Mouse (Mus musculus) G1E-ER4 (cell line): ENCODE results near the gene Lrmda. TPM values are rescaled to one million over a fixed set of nuclear protein-coding genes. Genes with fewer than 3 reads are reported as not detected.

ENCODE experiments used
- GATA1 ChIP-seq: IDR thresholded peaks from one replicate; pipeline ENCODE4 v1.8.0; 2012; ENCODE audit warnings: low read length, inconsistent platforms
- polyA plus RNA-seq: library from polyadenylated mRNA; stranded (reverse); fragments of >175 nt; gene quantifications from 2 replicates; pipeline ENCODE4 v1.2.3, GENCODE M21; 2012

The Lrmda gene
- polyA plus RNA-seq, 1 experiment, result not detected

- no peak for TF ChIP-seq GATA1
Measured at GRCm38 (mm10) chr14:22441859-22442447, 422.4 kb downstream of the Lrmda start.

DNA sequence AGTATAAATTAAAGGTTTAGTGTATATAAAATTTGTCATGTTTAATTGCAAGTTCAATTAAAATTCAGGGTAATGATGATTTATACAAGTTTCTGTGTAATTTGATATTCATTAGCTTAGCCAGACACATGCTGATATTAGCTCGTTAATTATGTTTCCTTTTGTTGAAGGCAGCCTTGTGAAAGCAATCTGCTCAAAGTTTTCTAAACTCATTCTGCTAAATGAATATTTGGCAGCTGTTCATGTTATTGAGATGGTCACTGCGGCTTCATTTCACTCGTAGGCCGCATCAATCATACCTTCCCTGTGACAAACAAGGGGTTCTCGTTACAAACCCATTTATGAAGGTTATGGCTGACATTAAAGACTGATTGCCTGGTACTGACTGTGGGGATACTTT lies 423.2 kb downstream of the Lrmda start:
- TF ChIP-seq GATA1, result no peak

DNA sequence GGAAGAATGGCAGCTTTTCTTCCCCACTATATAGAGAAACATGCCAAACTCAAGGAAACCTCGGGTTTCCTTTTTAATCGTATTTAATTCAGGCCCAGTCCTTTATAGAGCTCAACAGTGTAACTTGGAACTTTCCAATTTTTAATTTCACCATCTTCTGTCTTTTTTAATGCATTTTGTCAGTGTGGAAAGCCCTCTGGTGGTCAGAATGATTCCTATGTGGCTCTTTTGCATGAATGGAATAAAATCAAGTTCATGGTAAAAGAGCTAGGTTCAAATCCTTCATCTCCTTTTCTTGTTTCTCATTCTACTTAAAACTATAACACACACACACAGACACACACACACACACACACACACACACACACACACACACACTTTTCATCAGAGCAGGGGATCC lies 425.0 kb downstream of the Lrmda start:
- no peak for TF ChIP-seq GATA1

- TF ChIP-seq GATA1, result no peak
Measured at GRCm38 (mm10) chr14:22445161-22445821, 425.8 kb downstream of the Lrmda start.

DNA sequence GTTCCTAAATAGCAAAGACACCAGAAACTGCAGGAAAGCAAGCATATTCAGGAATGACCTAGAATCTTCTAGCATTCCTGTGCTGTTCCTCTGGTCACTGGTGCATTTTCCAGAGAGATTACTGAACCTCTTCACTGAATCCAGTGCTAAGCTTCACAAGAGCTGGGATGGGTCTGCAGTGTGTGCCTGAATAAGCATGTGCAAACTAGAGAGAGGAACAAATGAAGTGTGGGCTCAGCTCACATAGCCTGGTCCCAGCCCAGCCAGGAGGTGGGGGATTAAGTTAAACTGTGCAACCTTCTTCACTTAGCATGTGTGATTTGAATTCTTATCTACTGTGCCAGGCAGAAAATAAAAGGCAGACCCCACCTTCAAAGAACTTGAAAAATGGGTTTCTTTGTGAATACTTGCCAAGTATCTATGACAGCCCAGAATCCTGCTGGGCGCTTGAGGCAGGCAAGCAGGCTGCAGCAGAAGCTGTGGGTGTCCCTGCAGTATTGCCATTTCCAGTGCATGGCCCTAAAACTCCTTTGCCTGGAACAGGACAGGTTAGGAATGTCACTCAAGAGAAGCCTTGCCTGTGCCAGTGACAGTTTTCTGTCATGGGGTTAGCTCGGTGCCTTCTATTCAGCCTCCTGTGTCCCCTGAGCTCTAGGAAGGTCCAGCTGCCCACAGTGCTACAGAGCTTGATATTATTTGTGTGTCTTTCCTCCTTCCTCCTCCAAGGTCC lies 426.5 kb downstream of the Lrmda start:
- no peak for TF ChIP-seq GATA1

GRCm38 (mm10) chr14:22451603-22452002 lies 432.1 kb downstream of the Lrmda start:
- TF ChIP-seq GATA1, result no peak

DNA sequence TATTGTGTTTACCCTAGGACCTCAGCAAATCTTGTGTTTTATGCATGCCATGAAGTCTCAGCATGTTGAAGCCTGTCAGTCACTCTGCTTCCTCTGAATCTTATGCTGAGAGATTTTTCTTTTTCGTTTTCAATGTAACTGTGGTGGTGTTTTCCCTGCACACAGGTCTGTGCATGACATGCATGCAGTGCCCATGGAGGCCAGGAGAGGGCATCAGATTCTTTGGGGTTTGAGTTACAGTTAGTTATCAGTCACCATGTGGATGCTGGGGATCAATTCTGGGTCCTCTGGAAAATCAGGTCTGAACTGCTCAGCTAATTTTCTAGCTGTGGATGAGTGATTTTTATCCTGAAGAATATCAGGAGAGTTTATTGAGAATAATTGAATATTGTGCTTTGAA lies 444.8 kb downstream of the Lrmda start:
- no peak for TF ChIP-seq GATA1

- no peak for TF ChIP-seq GATA1
Measured at GRCm38 (mm10) chr14:22471041-22471440, 451.5 kb downstream of the Lrmda start.

- no peak for TF ChIP-seq GATA1
Measured at GRCm38 (mm10) chr14:22473451-22473850, 453.9 kb downstream of the Lrmda start.

GRCm38 (mm10) chr14:22473991-22474390 lies 454.5 kb downstream of the Lrmda start:
- no peak for TF ChIP-seq GATA1

DNA sequence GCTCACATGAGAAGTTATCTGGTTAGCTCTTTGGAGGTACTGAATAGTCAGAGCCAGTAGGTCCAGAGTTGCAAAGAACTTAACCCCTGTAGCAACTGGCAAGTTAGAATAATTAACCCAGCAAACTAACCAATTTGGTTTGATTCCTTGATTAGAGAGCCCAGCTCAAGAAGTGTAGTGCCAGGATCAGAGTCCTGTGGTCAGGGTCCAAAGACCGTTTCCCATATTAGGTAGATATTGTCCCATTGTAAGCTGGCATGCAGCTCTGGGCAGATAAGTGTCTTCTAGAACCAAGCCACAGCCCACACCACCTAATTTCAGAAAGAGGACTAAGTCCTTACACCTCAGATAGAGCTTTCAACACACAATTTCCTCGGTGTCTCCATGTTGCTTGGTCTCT lies 473.8 kb downstream of the Lrmda start:
- TF ChIP-seq GATA1, result no peak

DNA sequence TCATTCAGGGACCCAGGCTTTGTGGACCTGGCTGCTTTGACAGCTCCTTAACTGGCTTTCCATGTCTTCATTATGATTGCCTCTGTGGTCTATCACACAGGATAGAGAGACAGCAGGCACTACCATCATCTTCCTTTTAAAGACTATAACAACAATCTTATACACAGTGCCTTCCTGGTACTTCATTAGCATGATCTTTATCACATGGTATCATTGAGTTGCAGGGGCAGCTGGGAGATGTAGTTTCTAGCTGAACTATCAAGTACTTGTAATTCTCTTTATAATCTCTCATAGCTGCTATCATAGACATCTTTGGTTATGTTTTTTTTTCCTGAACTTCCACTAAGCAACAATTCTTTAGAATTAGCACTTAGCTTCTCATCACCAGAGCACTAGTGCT lies 474.8 kb downstream of the Lrmda start:
- TF ChIP-seq GATA1, result no peak

DNA sequence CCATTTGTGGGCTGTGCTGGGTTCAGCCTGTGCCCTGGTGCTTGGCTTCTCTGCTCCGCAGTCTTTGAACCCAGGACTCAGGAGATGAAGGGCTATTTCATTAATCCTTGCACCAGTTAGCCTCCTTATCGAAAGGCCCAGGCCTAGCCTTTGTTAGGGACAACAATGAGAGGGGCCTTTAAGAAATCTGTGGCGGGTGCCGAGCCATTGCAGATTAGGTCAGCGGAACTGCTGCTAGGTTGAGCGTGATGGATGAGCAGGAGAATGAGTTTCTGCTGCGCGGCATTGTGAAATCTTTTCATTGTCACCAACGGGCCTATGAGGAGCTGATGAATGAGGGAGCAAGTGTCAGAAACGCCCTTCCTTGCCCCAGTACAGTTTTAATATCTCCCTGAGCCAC lies 475.4 kb downstream of the Lrmda start:
- no peak for TF ChIP-seq GATA1

GRCm38 (mm10) chr14:22495286-22495685 lies 475.8 kb downstream of the Lrmda start:
- TF ChIP-seq GATA1, result no peak

- TF ChIP-seq GATA1, result no peak
Measured at GRCm38 (mm10) chr14:22497636-22498131, 478.2 kb downstream of the Lrmda start.

DNA sequence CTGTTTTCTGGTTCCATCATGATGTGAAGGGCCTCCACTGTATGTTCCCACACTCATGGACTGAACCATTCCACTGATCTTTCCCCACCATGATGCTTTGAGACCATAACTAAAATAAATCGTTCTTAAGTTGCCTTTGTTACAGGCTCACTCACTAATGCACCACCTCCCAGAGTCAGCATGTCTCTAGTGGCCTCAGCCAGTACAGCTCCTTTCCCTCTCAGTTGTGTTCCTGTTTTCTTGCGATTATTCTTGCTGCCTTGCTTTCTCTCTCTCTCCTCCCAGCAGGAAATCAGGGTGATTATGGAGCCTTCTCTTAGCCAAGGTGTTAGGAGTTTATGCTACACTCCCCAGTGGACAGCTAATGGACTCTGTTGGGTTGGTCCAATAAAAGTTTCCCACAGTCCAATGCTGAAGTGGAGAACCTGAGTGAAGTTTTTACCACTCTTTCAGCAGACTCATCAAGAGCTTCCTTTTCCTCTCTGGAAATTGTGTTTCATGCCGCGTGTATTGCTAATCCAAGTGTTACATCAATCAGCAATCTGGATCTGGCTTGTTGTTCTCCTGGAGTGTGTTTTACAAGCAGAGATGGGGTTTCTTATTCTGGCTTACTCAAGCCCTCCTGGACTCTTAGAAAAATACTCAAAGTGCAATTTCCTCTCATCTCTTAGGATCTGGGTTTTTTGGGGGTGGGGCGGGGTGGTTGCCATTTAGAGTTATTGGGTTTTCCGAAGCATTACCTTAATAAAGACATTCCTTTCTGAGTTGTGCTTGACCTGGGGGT lies 490.4 kb downstream of the Lrmda start:
- TF ChIP-seq GATA1, result no peak
